Mouse (Mus musculus): ENCODE measurements at regions not wholly inside any gene's neighbourhood (a gene's known extent, or its start where the extent isn't known, plus 50 kb on each side); places are given as distances from the start of the nearest gene placed in this dataset.

- no peak overlapping the region for H3K27ac ChIP-seq (ENCODE audit: low read length)
- no peaks in the 10 kb centered on the region; the same call in 1 of the 2 replicates for H3K27me3 ChIP-seq (replicated peaks; ENCODE audit: control insufficient read depth, insufficient read depth, low read length)
- no peaks in the 10 kb centered on the region for H3K9me3 ChIP-seq (ENCODE audit: control insufficient read depth, low read length)
- no peaks in the 10 kb centered on the region for H3K36me3 ChIP-seq (ENCODE audit: control insufficient read depth, insufficient read depth, low read length)
- H3K4me3 ChIP-seq (ENCODE audit: low read length) = no peak overlapping the region
- ATAC-seq = no peak
- H3K9ac ChIP-seq (ENCODE audit: low read depth, low read length) = no peak overlapping the region
- 81% methylated on average over 7 of the region's 7 CpGs for WGBS
- H3K4me1 ChIP-seq (ENCODE audit: control insufficient read depth, insufficient read depth, low read length) = no peaks in the 10 kb centered on the region
- no peak overlapping the region for H3K4me2 ChIP-seq (ENCODE audit: low read depth, low read length)
Observed at GRCm38 (mm10) chr8:26816977-26817376, 160.1 kb upstream of the Zfp703 start.

- no peak for ATAC-seq
Observed at GRCm38 (mm10) chr8:26824189-26824941, 152.8 kb upstream of the Zfp703 start.

DNA sequence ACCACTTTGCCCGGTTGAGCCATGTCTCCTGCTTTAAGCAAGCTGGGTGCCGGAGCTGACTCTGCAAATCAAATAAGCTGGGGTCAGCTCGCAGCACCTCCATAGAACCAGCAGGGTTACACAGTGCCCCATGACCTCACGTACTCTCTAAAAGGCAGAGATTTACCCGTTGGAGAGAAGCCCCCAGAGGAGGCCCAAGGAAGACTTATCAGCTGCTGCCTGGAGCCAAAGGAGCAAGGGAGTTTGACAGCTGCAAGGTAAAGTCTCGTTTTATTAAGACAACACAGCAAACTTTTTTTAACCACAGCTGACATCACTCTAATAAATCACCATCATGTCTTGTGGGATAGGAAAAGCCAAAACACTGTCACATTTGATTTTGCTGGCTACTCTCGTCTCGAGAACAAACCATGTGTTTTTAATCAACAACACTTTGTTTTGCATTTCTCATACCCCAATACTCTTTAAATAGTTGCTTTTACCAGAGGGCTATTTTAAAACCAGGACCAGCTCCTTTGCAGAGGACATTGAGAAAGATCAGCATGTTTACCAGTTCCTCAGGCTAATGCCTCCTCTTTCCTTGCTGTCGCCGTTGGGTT, 148.7 kb upstream of the Zfp703 start:
- Histone ChIP-seq H3K9ac (ENCODE audit: low read depth, low read length) (no peak overlapping the region), H3K36me3 (ENCODE audit: control insufficient read depth, insufficient read depth, low read length) (no peaks in the 10 kb centered on the region), H3K27me3 (replicated peaks; ENCODE audit: control insufficient read depth, insufficient read depth, low read length) (peaks cover 2% of the 10 kb centered on the region; the same call in 1 of the 2 replicates), H3K4me2 (ENCODE audit: low read depth, low read length) (no peak overlapping the region), H3K4me3 (ENCODE audit: low read length) (no peak overlapping the region), H3K4me1 (ENCODE audit: control insufficient read depth, insufficient read depth, low read length) (peaks cover 23% of the 10 kb centered on the region), H3K9me3 (ENCODE audit: control insufficient read depth, low read length) (no peaks in the 10 kb centered on the region), H3K27ac (ENCODE audit: low read length) (no peak overlapping the region)
- WGBS = 35% methylated on average over 10 of the region's 10 CpGs
- no peak for ATAC-seq

More at GRCm38 (mm10) chr8:26824189-26824941, 152.8 kb upstream of the Zfp703 start:
- WGBS = 88% methylated on average over 8 of the region's 8 CpGs
- Histone ChIP-seq H3K4me3 (ENCODE audit: low read length) (no peak overlapping the region), H3K4me1 (ENCODE audit: control insufficient read depth, insufficient read depth, low read length) (no peaks in the 10 kb centered on the region), H3K9ac (ENCODE audit: low read depth, low read length) (no peak overlapping the region), H3K27ac (ENCODE audit: low read length) (no peak overlapping the region), H3K9me3 (ENCODE audit: control insufficient read depth, low read length) (no peaks in the 10 kb centered on the region), H3K27me3 (replicated peaks; ENCODE audit: control insufficient read depth, insufficient read depth, low read length) (0 out of 2 replicates have a peak, but pooled peaks cover 2% of the 10 kb centered on the region), H3K36me3 (ENCODE audit: control insufficient read depth, insufficient read depth, low read length) (no peaks in the 10 kb centered on the region), H3K4me2 (ENCODE audit: low read depth, low read length) (no peak overlapping the region)

DNA sequence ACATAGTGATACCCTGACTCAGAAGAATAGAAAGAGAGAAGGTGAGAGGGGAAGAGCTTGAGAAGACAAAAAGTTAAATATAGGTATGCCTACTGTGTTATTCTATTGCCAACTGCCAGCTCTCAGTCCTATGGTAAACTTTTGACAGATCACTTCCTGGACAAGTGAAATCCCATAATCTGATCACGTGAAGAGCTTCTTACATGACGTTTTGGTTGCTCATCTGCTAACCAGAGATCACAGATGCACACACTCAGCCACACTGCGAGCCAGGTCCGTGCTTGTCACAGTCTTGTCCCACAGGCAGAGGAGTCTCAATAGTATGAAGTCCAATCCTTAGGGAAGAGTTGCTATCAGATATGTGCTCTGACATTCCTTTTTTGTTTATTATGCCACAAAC, 147.8 kb upstream of the Zfp703 start:
- no peaks in the 10 kb centered on the region for H3K9me3 ChIP-seq (ENCODE audit: control insufficient read depth, low read length)
- 76% methylated on average over 4 of the region's 4 CpGs for WGBS
- H3K4me2 ChIP-seq (ENCODE audit: low read depth, low read length) = no peak overlapping the region
- H3K4me1 ChIP-seq (ENCODE audit: control insufficient read depth, insufficient read depth, low read length) = peaks cover 26% of the 10 kb centered on the region
- no peak for ATAC-seq
- no peak overlapping the region for H3K4me3 ChIP-seq (ENCODE audit: low read length)
- H3K27ac ChIP-seq (ENCODE audit: low read length) = no peak overlapping the region
- H3K27me3 ChIP-seq (replicated peaks; ENCODE audit: control insufficient read depth, insufficient read depth, low read length) = peaks cover 2% of the 10 kb centered on the region; the same call in 1 of the 2 replicates
- H3K36me3 ChIP-seq (ENCODE audit: control insufficient read depth, insufficient read depth, low read length) = no peaks in the 10 kb centered on the region
- H3K9ac ChIP-seq (ENCODE audit: low read depth, low read length) = no peak overlapping the region

- Histone ChIP-seq H3K4me2 (ENCODE audit: low read depth, low read length) (no peak overlapping the region), H3K4me3 (ENCODE audit: low read length) (no peak overlapping the region), H3K36me3 (ENCODE audit: control insufficient read depth, insufficient read depth, low read length) (no peaks in the 10 kb centered on the region), H3K9ac (ENCODE audit: low read depth, low read length) (no peak overlapping the region), H3K27ac (ENCODE audit: low read length) (no peak overlapping the region), H3K27me3 (replicated peaks; ENCODE audit: control insufficient read depth, insufficient read depth, low read length) (peaks cover 2% of the 10 kb centered on the region; the same call in 1 of the 2 replicates), H3K9me3 (ENCODE audit: control insufficient read depth, low read length) (no peaks in the 10 kb centered on the region), H3K4me1 (ENCODE audit: control insufficient read depth, insufficient read depth, low read length) (peaks cover 29% of the 10 kb centered on the region)
- 30% methylated on average over 5 of the region's 5 CpGs for WGBS
- 0 out of 2 replicates have a peak, but pooled peaks have one; percentile 26 for ATAC-seq
Observed at GRCm38 (mm10) chr8:26831148-26831547, 146.0 kb upstream of the Zfp703 start.

DNA sequence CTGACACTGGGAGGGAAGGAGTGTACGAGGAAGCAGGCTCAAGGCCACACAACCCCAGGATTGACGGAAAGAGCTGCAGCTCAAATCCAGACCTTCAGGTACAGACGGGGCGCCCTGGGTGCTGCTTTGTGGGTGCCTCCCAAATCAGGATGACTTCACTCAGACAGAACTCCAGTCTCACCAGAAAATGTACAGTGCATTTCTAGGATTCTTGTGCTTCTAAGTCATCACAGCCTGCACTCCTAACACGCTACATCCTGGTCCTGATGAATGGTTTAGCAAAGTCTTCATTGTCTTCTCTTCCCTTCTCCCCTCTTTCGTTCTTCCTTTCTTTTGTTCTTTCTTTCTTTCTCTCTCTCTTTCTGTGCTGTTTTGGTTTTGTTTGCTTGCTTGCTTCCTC, 145.3 kb upstream of the Zfp703 start:
- Histone ChIP-seq H3K4me3 (ENCODE audit: low read length) (no peak overlapping the region), H3K4me2 (ENCODE audit: low read depth, low read length) (no peak overlapping the region), H3K9ac (ENCODE audit: low read depth, low read length) (no peak overlapping the region), H3K4me1 (ENCODE audit: control insufficient read depth, insufficient read depth, low read length) (peaks cover 29% of the 10 kb centered on the region), H3K9me3 (ENCODE audit: control insufficient read depth, low read length) (no peaks in the 10 kb centered on the region), H3K27ac (ENCODE audit: low read length) (no peak overlapping the region; the same call in 1 of the 2 replicates), H3K27me3 (replicated peaks; ENCODE audit: control insufficient read depth, insufficient read depth, low read length) (peaks cover 2% of the 10 kb centered on the region; the same call in 1 of the 2 replicates), H3K36me3 (ENCODE audit: control insufficient read depth, insufficient read depth, low read length) (no peaks in the 10 kb centered on the region)
- no peak for ATAC-seq
- 59% methylated on average over 6 of the region's 6 CpGs for WGBS

DNA sequence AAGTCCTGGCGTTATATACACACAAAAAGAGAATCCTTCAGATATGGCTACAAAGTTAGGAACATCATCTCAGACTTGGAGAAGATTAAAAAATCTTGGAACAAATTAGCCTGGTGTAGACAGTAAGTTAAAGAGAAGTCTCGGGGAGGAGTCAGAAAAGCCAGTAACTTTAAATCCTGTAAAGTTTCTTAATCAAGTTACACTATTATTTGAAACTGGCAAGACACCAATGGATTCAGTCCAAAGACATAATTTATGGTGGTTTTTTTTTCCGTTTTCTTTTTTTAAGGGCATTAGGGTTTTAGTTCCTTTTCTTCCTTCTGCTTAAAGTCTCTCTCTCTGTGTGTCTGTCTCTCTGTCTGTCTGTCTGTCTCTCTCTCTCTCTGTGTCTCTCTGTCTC, 144.6 kb upstream of the Zfp703 start:
- Histone ChIP-seq H3K36me3 (ENCODE audit: control insufficient read depth, insufficient read depth, low read length) (no peaks in the 10 kb centered on the region), H3K27me3 (replicated peaks; ENCODE audit: control insufficient read depth, insufficient read depth, low read length) (no peaks in the 10 kb centered on the region; the same call in 1 of the 2 replicates), H3K9ac (ENCODE audit: low read depth, low read length) (no peak overlapping the region), H3K27ac (ENCODE audit: low read length) (no peak overlapping the region), H3K4me2 (ENCODE audit: low read depth, low read length) (no peak overlapping the region), H3K4me3 (ENCODE audit: low read length) (no peak overlapping the region), H3K4me1 (ENCODE audit: control insufficient read depth, insufficient read depth, low read length) (peaks cover 29% of the 10 kb centered on the region), H3K9me3 (ENCODE audit: control insufficient read depth, low read length) (no peaks in the 10 kb centered on the region)
- 60% methylated on average over 3 of the region's 3 CpGs for WGBS
- ATAC-seq = no peak

DNA sequence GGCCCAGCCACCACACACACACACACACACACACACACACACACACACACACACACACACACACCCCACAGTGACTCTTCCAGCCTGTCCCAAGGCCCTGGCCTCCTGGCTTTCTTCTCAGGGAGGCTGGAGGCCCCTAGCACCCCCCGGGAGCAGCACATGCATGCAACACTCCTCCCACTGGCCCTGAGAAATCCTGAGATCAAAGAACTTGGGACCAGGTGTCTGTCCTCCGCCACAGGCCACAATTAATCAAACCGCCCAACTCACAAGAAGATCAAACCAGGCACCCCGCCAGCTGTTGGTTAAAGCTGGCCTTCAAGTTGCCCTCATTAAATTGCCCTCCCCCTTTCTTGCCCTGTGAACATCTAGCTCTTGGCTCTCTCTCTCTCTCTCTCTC, 143.8 kb upstream of the Zfp703 start:
- peaks cover 29% of the 10 kb centered on the region for H3K4me1 ChIP-seq (ENCODE audit: control insufficient read depth, insufficient read depth, low read length)
- H3K36me3 ChIP-seq (ENCODE audit: control insufficient read depth, insufficient read depth, low read length) = no peaks in the 10 kb centered on the region
- WGBS = 13% methylated on average over 4 of the region's 4 CpGs
- no peak overlapping the region for H3K27ac ChIP-seq (ENCODE audit: low read length)
- H3K27me3 ChIP-seq (replicated peaks; ENCODE audit: control insufficient read depth, insufficient read depth, low read length) = no peaks in the 10 kb centered on the region; the same call in 1 of the 2 replicates
- no peaks in the 10 kb centered on the region for H3K9me3 ChIP-seq (ENCODE audit: control insufficient read depth, low read length)
- no peak overlapping the region for H3K9ac ChIP-seq (ENCODE audit: low read depth, low read length)
- H3K4me3 ChIP-seq (ENCODE audit: low read length) = no peak overlapping the region
- ATAC-seq = peak; percentile 89
- H3K4me2 ChIP-seq (ENCODE audit: low read depth, low read length) = no peak overlapping the region

GRCm38 (mm10) chr8:26833784-26834183, 143.3 kb upstream of the Zfp703 start:
- Histone ChIP-seq H3K9me3 (ENCODE audit: control insufficient read depth, low read length) (no peaks in the 10 kb centered on the region), H3K27me3 (replicated peaks; ENCODE audit: control insufficient read depth, insufficient read depth, low read length) (no peaks in the 10 kb centered on the region; the same call in 1 of the 2 replicates), H3K9ac (ENCODE audit: low read depth, low read length) (no peak overlapping the region), H3K27ac (ENCODE audit: low read length) (no peak overlapping the region), H3K4me3 (ENCODE audit: low read length) (no peak overlapping the region), H3K4me1 (ENCODE audit: control insufficient read depth, insufficient read depth, low read length) (peaks cover 29% of the 10 kb centered on the region), H3K4me2 (ENCODE audit: low read depth, low read length) (no peak overlapping the region), H3K36me3 (ENCODE audit: control insufficient read depth, insufficient read depth, low read length) (no peaks in the 10 kb centered on the region)
- 57% methylated on average over 5 of the region's 5 CpGs for WGBS
- no peak for ATAC-seq
